In genomic region chr17:46702100-46702499, GRCm38 (mm10) we compare ENCODE assay signal across 10 mouse cellular contexts. TPM values are rescaled to one million over a fixed set of nuclear protein-coding genes. Genes with fewer than 3 reads are reported as not detected.
DNase-seq lines count a peak whose midpoint lies in the region; ATAC-seq lines count a peak whose summit lies in the region.
"Had no signal": no experiment of that assay in that cellular context is flagged by ENCODE, and none has a peak within 500 bp of the region (broad histone marks: within the 10 kb centered on the region; RNA-seq: fewer than 3 reads in every experiment).

No protein-coding gene starts in this region.

- peaks cover 22% of the 10 kb centered on the region for H3K36me3 ChIP-seq in hindbrain, embryonic 12.5 days
- H3K36me3 ChIP-seq in hindbrain, embryonic 14.5 days (replicated peaks; ENCODE audit: control insufficient read depth, insufficient read depth): peaks cover 20% of the 10 kb centered on the region; the same call in 1 of the 2 replicates
- H3K36me3 ChIP-seq in intestine, embryonic 16.5 days (ENCODE audit: control insufficient read depth, insufficient read depth, low read length): 0 out of 2 replicates have a peak, but pooled peaks cover 2% of the 10 kb centered on the region

- H3K4me1 ChIP-seq in hindbrain, embryonic 12.5 days: peaks cover 39% of the 10 kb centered on the region
- peaks cover 35% of the 10 kb centered on the region for H3K4me1 ChIP-seq in hindbrain, embryonic 14.5 days (replicated peaks; ENCODE audit: control insufficient read depth, insufficient read depth, low read length)
- peaks cover 27% of the 10 kb centered on the region for H3K4me1 ChIP-seq in intestine, embryonic 16.5 days (ENCODE audit: control insufficient read depth, insufficient read depth, low read length)

- ATAC-seq in hindbrain, embryonic 12.5 days (ENCODE audit: low FRiP score): no peak
- ATAC-seq in hindbrain, embryonic 14.5 days (ENCODE audit: low FRiP score): no peak
- ATAC-seq in intestine, embryonic 16.5 days: no peak

- 88% methylated on average over 12 of the region's 12 CpGs for WGBS in hindbrain, embryonic 12.5 days
- 90% methylated on average over 12 of the region's 12 CpGs for WGBS in hindbrain, embryonic 14.5 days
- WGBS in intestine, embryonic 16.5 days: 83% methylated on average over 12 of the region's 12 CpGs

- H3K27me3 ChIP-seq in hindbrain, embryonic 12.5 days: no peaks in the 10 kb centered on the region
- no peaks in the 10 kb centered on the region for H3K27me3 ChIP-seq in hindbrain, embryonic 14.5 days (ENCODE audit: control insufficient read depth, insufficient read depth, low read length)
- no peaks in the 10 kb centered on the region for H3K27me3 ChIP-seq in intestine, embryonic 16.5 days (replicated peaks; ENCODE audit: control insufficient read depth, insufficient read depth, low read length)

- peak overlapping the region; percentile 41; the same call in 1 of the 2 replicates for H3K9ac ChIP-seq in hindbrain, embryonic 12.5 days
- H3K9ac ChIP-seq in hindbrain, embryonic 14.5 days: no peak overlapping the region
- peak overlapping the region; percentile 53 for H3K9ac ChIP-seq in intestine, embryonic 16.5 days (ENCODE audit: low read depth, low read length)

- H3K4me2 ChIP-seq in hindbrain, embryonic 12.5 days (replicated peaks): no peak overlapping the region
- H3K4me2 ChIP-seq in hindbrain, embryonic 14.5 days (replicated peaks): no peak overlapping the region
- H3K4me2 ChIP-seq in intestine, embryonic 16.5 days (ENCODE audit: low read depth, low read length): no peak overlapping the region

- no peak overlapping the region for H3K4me3 ChIP-seq in hindbrain, embryonic 12.5 days
- no peak overlapping the region for H3K4me3 ChIP-seq in hindbrain, embryonic 14.5 days (replicated peaks; ENCODE audit: low read length)
- no peak overlapping the region for H3K4me3 ChIP-seq in intestine, embryonic 16.5 days (ENCODE audit: low read length)

- DNase-seq in hindbrain, embryonic 14.5 days (ENCODE audit: low spot score): no peak
- DNase-seq in thymus, postnatal 4 days: peak; percentile 24
- no peak for DNase-seq in thymus, postnatal 10 days (ENCODE audit: low spot score in 2 of 2)
- no peak for DNase-seq in spleen, postnatal 4 days (ENCODE audit: low spot score in 2 of 2)
- no peak for DNase-seq in ovary, adult 18-20 months (ENCODE audit: low spot score)
- DNase-seq: heart, postnatal 4 days; lung, postnatal 10 days; thymus, postnatal 36 days had no signal

- no peaks in the 10 kb centered on the region for H3K9me3 ChIP-seq in hindbrain, embryonic 12.5 days (replicated peaks)
- no peaks in the 10 kb centered on the region for H3K9me3 ChIP-seq in hindbrain, embryonic 14.5 days (ENCODE audit: control insufficient read depth, low read length)
- no peaks in the 10 kb centered on the region for H3K9me3 ChIP-seq in intestine, embryonic 16.5 days (ENCODE audit: control insufficient read depth, low read length)

- H3K27ac ChIP-seq in hindbrain, embryonic 12.5 days: no peak overlapping the region
- no peak overlapping the region for H3K27ac ChIP-seq in hindbrain, embryonic 14.5 days
- no peak overlapping the region for H3K27ac ChIP-seq in intestine, embryonic 16.5 days (ENCODE audit: low read length)

RNA-seq across cellular contexts. Expression of gene Ppp2r5d, which starts 2.8 kb away (rescaled TPM):
- polyA plus RNA-seq in hindbrain, embryonic 12.5 days (2016; fragmentation: Nextera tagmentation; extraction: Ambion mirVana): 103 and 106 TPM in 2 replicates
- 78.2 and 92.8 TPM in 2 replicates for polyA plus RNA-seq in hindbrain, embryonic 14.5 days (2014; fragmentation: Nextera tagmentation; extraction: Ambion mirVana)
- polyA plus RNA-seq in intestine, embryonic 16.5 days (2015; fragmentation: Nextera tagmentation; extraction: Ambion mirVana): 69.7 and 73.4 TPM in 2 replicates

RNA-seq across cellular contexts. Expression of gene Pex6, which starts 9.2 kb away (rescaled TPM):
- polyA plus RNA-seq in hindbrain, embryonic 12.5 days (2016; fragmentation: Nextera tagmentation; extraction: Ambion mirVana): 33.9 and 38.0 TPM in 2 replicates
- polyA plus RNA-seq in hindbrain, embryonic 14.5 days (2014; fragmentation: Nextera tagmentation; extraction: Ambion mirVana): 23.1 and 24.4 TPM in 2 replicates
- 17.1 and 20.8 TPM in 2 replicates for polyA plus RNA-seq in intestine, embryonic 16.5 days (2015; fragmentation: Nextera tagmentation; extraction: Ambion mirVana)

RNA-seq across cellular contexts. Expression of gene Klhdc3, which starts 21.4 kb away (rescaled TPM):
- 139 and 141 TPM in 2 replicates for polyA plus RNA-seq in hindbrain, embryonic 12.5 days (2016; fragmentation: Nextera tagmentation; extraction: Ambion mirVana)
- polyA plus RNA-seq in hindbrain, embryonic 14.5 days (2014; fragmentation: Nextera tagmentation; extraction: Ambion mirVana): 154 and 155 TPM in 2 replicates
- 107 and 111 TPM in 2 replicates for polyA plus RNA-seq in intestine, embryonic 16.5 days (2015; fragmentation: Nextera tagmentation; extraction: Ambion mirVana)

RNA-seq across cellular contexts. Expression of gene Mea1, which starts 23.5 kb away (rescaled TPM):
- polyA plus RNA-seq in hindbrain, embryonic 12.5 days (2016; fragmentation: Nextera tagmentation; extraction: Ambion mirVana): 178 and 183 TPM in 2 replicates
- polyA plus RNA-seq in hindbrain, embryonic 14.5 days (2014; fragmentation: Nextera tagmentation; extraction: Ambion mirVana): 279 and 280 TPM in 2 replicates
- polyA plus RNA-seq in intestine, embryonic 16.5 days (2015; fragmentation: Nextera tagmentation; extraction: Ambion mirVana): 164 and 169 TPM in 2 replicates

RNA-seq across cellular contexts. Expression of gene Gnmt, which starts 26.9 kb away (rescaled TPM):
- polyA plus RNA-seq in hindbrain, embryonic 12.5 days (2016; fragmentation: Nextera tagmentation; extraction: Ambion mirVana): 0.33 and 0.49 TPM in 2 replicates
- 0.88 and 1.1 TPM in 2 replicates for polyA plus RNA-seq in hindbrain, embryonic 14.5 days (2014; fragmentation: Nextera tagmentation; extraction: Ambion mirVana)
- 8.2 and 10.0 TPM in 2 replicates for polyA plus RNA-seq in intestine, embryonic 16.5 days (2015; fragmentation: Nextera tagmentation; extraction: Ambion mirVana)
